Mouse (Mus musculus): ENCODE data around the gene Mrgprf.

DNA sequence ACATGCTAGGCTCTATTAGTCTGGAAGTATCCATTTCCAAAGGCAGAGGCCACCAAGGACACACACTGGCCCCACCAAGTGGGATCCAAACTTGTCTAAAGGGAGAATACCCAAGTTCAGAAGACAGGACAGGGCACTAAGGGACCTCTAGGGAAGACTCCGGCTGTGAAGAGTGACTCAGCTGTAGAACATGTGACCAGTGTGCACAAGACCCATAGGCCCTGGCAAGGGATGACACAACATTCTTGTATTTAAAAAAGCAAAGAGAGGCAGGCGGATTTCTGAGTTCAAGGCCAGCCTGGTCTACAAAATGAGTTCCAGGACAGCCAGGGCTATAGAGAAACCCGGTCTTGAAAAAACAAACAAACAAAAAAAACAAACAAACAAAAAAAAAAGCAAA, 25.1 kb upstream of the Mrgprf start:
- TF ChIP-seq CTCF (conservative IDR thresholded peaks at IDR 0.05; ENCODE audit: low read length) = no peak
- no peak for TF ChIP-seq POU5F1 (IDR thresholded peaks at IDR 0.05; ENCODE audit: borderline replicate concordance, low read length)

Data from E14TG2a.4 (cell line).